Mouse (Mus musculus) ovary, postnatal 10 days (tissue): Measurements from ENCODE around the gene Nudt7.

Source experiments
- DNase-seq: peaks from one replicate; pipeline ENCODE4 v3.0.0; 2022; ENCODE audit warnings: low spot score

The Nudt7 gene

GRCm38 (mm10) chr8:114143645-114144290, 10.4 kb downstream of the Nudt7 start:
- DNase-seq = no peak

GRCm38 (mm10) chr8:114153311-114154045, 20.1 kb downstream of the Nudt7 start:
- DNase-seq = no peak

GRCm38 (mm10) chr8:114158586-114158985, 25.2 kb downstream of the Nudt7 start:
- no peak for DNase-seq

GRCm38 (mm10) chr8:114159666-114160065, 26.3 kb downstream of the Nudt7 start:
- no peak for DNase-seq

GRCm38 (mm10) chr8:114163871-114164270, 30.5 kb downstream of the Nudt7 start:
- DNase-seq = no peak

- DNase-seq = no peak
These were observed 31.2 kb downstream of the Nudt7 start for GRCm38 (mm10) chr8:114164444-114165096.

GRCm38 (mm10) chr8:114165741-114166140, 32.4 kb downstream of the Nudt7 start:
- no peak for DNase-seq

- DNase-seq = no peak
These were observed 43.4 kb downstream of the Nudt7 start for GRCm38 (mm10) chr8:114176721-114177120.

- no peak for DNase-seq
These were observed 60.0 kb downstream of the Nudt7 start for GRCm38 (mm10) chr8:114193334-114193733.

GRCm38 (mm10) chr8:114198990-114199389, 65.6 kb downstream of the Nudt7 start:
- DNase-seq = no peak
